Mouse (Mus musculus): ENCODE measurements around the gene Dthd1.

DNA sequence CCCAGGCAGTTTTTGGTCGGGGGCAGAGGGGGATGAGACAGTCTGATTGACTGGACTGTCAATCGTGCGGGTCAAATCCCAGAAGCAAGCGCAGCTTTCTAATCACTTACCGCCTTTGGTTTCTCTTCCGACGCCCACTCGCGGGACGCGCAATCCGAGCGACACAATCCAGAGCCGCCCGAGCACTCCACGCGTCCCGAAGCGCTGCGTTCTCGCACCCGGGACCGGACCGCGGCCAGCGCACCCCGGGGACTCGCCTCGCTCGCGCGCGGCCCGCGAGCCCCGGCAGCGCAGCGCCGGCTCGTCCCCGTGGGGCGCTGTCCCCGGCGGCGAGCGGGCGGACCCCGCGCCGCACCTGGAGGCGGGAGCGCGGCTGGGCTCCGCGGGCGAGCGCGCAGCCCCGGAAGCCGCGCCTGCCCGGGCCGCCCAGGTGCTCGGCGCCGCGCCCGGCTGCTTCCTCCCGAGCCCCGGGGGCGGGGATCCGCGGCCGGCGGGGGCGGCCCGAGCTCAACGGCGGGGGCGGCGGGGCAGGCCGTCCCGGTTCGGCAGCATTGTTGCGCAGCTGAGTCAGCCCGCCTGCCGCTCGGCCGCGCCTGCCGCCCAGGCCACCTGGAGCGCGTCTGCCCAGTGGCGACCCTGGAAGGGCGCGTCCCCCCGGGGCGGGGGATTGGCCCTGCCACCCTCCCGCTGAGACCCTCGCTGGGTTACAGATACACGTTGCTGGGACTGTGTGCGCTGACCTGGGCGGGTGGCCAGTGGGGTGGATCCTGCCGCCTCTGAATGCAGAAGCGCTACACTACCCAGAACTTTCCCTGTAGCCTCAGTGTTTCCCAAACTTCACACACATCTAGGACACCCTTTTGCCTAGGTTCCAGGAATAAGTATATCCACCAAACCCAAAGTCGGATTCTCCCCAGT lies 47.6 kb upstream of the Dthd1 start, which contains the start of gene Arap2:
- no peak for TF ChIP-seq POLR2A (IDR thresholded peaks at IDR 0.05; ENCODE audit: low read depth, low read length)
- TF ChIP-seq CTCF (IDR thresholded peaks at IDR 0.05; ENCODE audit: borderline replicate concordance, insufficient read depth, low read length), result no peak

Measured in embryonic fibroblast, embryonic 13.5 days (primary cell).